Mouse (Mus musculus) gastrocnemius, adult 2 months (tissue): ENCODE data around the gene Prr5l. TPM values are rescaled to one million over a fixed set of nuclear protein-coding genes. Genes with fewer than 3 reads are reported as not detected.

Source experiments
- DNase-seq: peaks from one replicate; pipeline ENCODE4 v3.0.0; 2022
- H3K27ac ChIP-seq: fragments of 200-600 bp; 2 replicates; pipeline ENCODE4 v1.8.1; 2022; ENCODE audit warnings: mild to moderate bottlenecking
- H3K4me3 ChIP-seq: fragments of 200-600 bp; 2 replicates; pipeline ENCODE4 v1.8.1; 2022; ENCODE audit warnings: mild to moderate bottlenecking, moderate library complexity
- CTCF ChIP-seq: fragments of 200-600 bp; IDR thresholded peaks from 2 replicates; pipeline ENCODE4 v1.8.1; 2022; ENCODE audit warnings: antibody characterized with exemption, mild to moderate bottlenecking, moderate library complexity
- intact Hi-C: fragments of 180-260 bp; cut with DNase I; formaldehyde crosslinking; loops from one replicate; pipeline ENCODE4 v1.15.1; 2025
- total RNA-seq, 2 experiments: library from RNA; stranded (reverse); gene quantifications; 2 replicates each; pipeline ENCODE4 v1.2.3; 2021

The Prr5l gene
- total RNA-seq, 2 experiments from 2014 or later = 0.53 TPM; not detected in 1

- DNase-seq = no peak
- intact Hi-C loops = no loop called here
- no peak overlapping the region for H3K27ac ChIP-seq
- TF ChIP-seq CTCF = no peak
- H3K4me3 ChIP-seq = no peak overlapping the region
These were observed 140.6 kb downstream of the Prr5l start for GRCm38 (mm10) chr2:101742072-101742860.

GRCm38 (mm10) chr2:101741653-101742052, 141.2 kb downstream of the Prr5l start:
- Histone ChIP-seq H3K4me3 (no peak overlapping the region), H3K27ac (no peak overlapping the region)
- intact Hi-C loops = no loop called here
- no peak for DNase-seq
- no peak for TF ChIP-seq CTCF

GRCm38 (mm10) chr2:101739914-101740313, 142.9 kb downstream of the Prr5l start:
- intact Hi-C loops = no loop called here
- TF ChIP-seq CTCF = no peak
- Histone ChIP-seq H3K4me3 (no peak overlapping the region), H3K27ac (no peak overlapping the region)
- no peak for DNase-seq

- peak; percentile 41 for DNase-seq
- no peak overlapping the region for H3K4me3 ChIP-seq
- intact Hi-C loops = no loop called here
- H3K27ac ChIP-seq = no peak overlapping the region
- TF ChIP-seq CTCF = no peak
These were observed 149.3 kb downstream of the Prr5l start for GRCm38 (mm10) chr2:101733564-101733963.

- Histone ChIP-seq H3K27ac (no peak overlapping the region; the same call in 1 of the 2 replicates), H3K4me3 (no peak overlapping the region)
- no peak for TF ChIP-seq CTCF
- intact Hi-C loops = no loop called here
- DNase-seq = no peak
These were observed 150.0 kb downstream of the Prr5l start for GRCm38 (mm10) chr2:101732777-101733210.

- TF ChIP-seq CTCF = no peak
- intact Hi-C loops = no loop called here
- no peak for DNase-seq
- Histone ChIP-seq H3K27ac (no peak overlapping the region), H3K4me3 (no peak overlapping the region)
These were observed 151.9 kb downstream of the Prr5l start for GRCm38 (mm10) chr2:101730972-101731371.

GRCm38 (mm10) chr2:101729472-101729871, 153.4 kb downstream of the Prr5l start:
- intact Hi-C loops = no loop called here

GRCm38 (mm10) chr2:101727787-101728186, 155.0 kb downstream of the Prr5l start:
- TF ChIP-seq CTCF = no peak
- Histone ChIP-seq H3K27ac (no peak overlapping the region), H3K4me3 (no peak overlapping the region)
- intact Hi-C loops = no loop called here
- no peak for DNase-seq

More at GRCm38 (mm10) chr2:101729472-101729871, 153.4 kb downstream of the Prr5l start:
- no peak overlapping the region for H3K27ac ChIP-seq
- DNase-seq = no peak
- H3K4me3 ChIP-seq = no peak overlapping the region
- no peak for TF ChIP-seq CTCF

- intact Hi-C loops = no loop called here
- no peak overlapping the region for H3K4me3 ChIP-seq
- H3K27ac ChIP-seq = 0 out of 2 replicates have a peak overlapping the region, but pooled peaks have one; percentile 12
- no peak for TF ChIP-seq CTCF
- no peak for DNase-seq
These were observed 159.4 kb downstream of the Prr5l start for GRCm38 (mm10) chr2:101723333-101723881.

GRCm38 (mm10) chr2:101722370-101723332, 160.2 kb downstream of the Prr5l start:
- TF ChIP-seq CTCF = no peak
- intact Hi-C loops = no loop called here
- Histone ChIP-seq H3K4me3 (no peak overlapping the region), H3K27ac (peak overlapping the region; percentile 10)
- DNase-seq = peak; percentile 54

- intact Hi-C loops = no loop called here
- H3K27ac ChIP-seq = no peak overlapping the region
- TF ChIP-seq CTCF = no peak
- DNase-seq = no peak
- no peak overlapping the region for H3K4me3 ChIP-seq
These were observed 161.0 kb downstream of the Prr5l start for GRCm38 (mm10) chr2:101721835-101722234.

- TF ChIP-seq CTCF = no peak
- Histone ChIP-seq H3K27ac (no peak overlapping the region), H3K4me3 (no peak overlapping the region)
- intact Hi-C loops = no loop called here
- DNase-seq = no peak
These were observed 165.7 kb downstream of the Prr5l start for GRCm38 (mm10) chr2:101717162-101717561.
